Mouse (Mus musculus) lung, adult 2 months (tissue): ENCODE measurements around the gene Elobl. TPM values are rescaled to one million over a fixed set of nuclear protein-coding genes. Genes with fewer than 3 reads are reported as not detected.

ENCODE experiments used
- DNase-seq: peaks from one replicate; pipeline ENCODE4 v3.0.0; 2022
- H3K4me1 ChIP-seq: fragments of 200-500 bp; 2 replicates; pipeline ENCODE4 v1.6.1; 2011; ENCODE audit warnings: low read length; ENCODE audit not compliant: control insufficient read depth, insufficient read depth
- H3K4me3 ChIP-seq: fragments of 200-500 bp; replicated peaks from 2 replicates; pipeline ENCODE3; 2011; ENCODE audit warnings: low read depth, mild to moderate bottlenecking, control low read depth, low read length; ENCODE audit errors: extremely low read depth
- CTCF ChIP-seq: fragments of 200-500 bp; IDR thresholded peaks from 2 replicates; pipeline ENCODE4 v1.5.1; 2011; ENCODE audit warnings: mild to moderate bottlenecking, low read length, control low read depth; ENCODE audit not compliant: insufficient read depth
- POLR2A ChIP-seq: fragments of 200-500 bp; IDR thresholded peaks from 2 replicates; pipeline ENCODE4 v1.6.1; 2011; ENCODE audit warnings: low read depth, mild to moderate bottlenecking, control low read depth, low read length, borderline replicate concordance; ENCODE audit errors: extremely low read depth
- WGBS: fragments of 180-500 bp; shearing (Covaris S2); methylation state at CpG from one replicate; pipeline ENCODE4 v1.1.7; 2018; 5-methylcytosine and 5-hydroxymethylcytosine counted together
- polyA plus RNA-seq: library from polyadenylated mRNA; depleted of rRNA; stranded (reverse); fragments of >200 nt; gene quantifications from 2 replicates; pipeline ENCODE4 v1.2.3, GENCODE M21; 2012

Elobl gene
- polyA plus RNA-seq, 1 experiment = 1.3 TPM

GRCm38 (mm10) chr11:88958851-88959250, 7.9 kb downstream of the Elobl start:
- TF ChIP-seq CTCF (no peak), POLR2A (no peak)
- DNase-seq = no peak
- Histone ChIP-seq H3K4me3 (no peak overlapping the region), H3K4me1 (no peaks in the 10 kb centered on the region)
- 60% methylated on average over 3 of the region's 3 CpGs for WGBS

GRCm38 (mm10) chr11:88955217-88955969, 11.3 kb downstream of the Elobl start, which contains the start of gene Scpep1:
Scpep1 (minus strand) TSS chr11:88955465.
- 3% methylated on average over 34 of the region's 34 CpGs for WGBS
- TF ChIP-seq CTCF (peak; percentile 55), POLR2A (peak; percentile 70; the same call in 1 of the 2 replicates)
- DNase-seq = peak; percentile 97

GRCm38 (mm10) chr11:88954803-88955202, 11.9 kb downstream of the Elobl start:
- no peaks in the 10 kb centered on the region for H3K4me1 ChIP-seq
- peak overlapping the region; percentile 37 for H3K4me3 ChIP-seq
- DNase-seq = no peak
- WGBS = under 1% methylated on average over 4 of the region's 4 CpGs
- TF ChIP-seq CTCF (no peak), POLR2A (no peak)

More at GRCm38 (mm10) chr11:88955217-88955969, 11.3 kb downstream of the Elobl start, which contains the start of gene Scpep1:
- peak within 1 kb of the TSS; percentile 92 for H3K4me3 ChIP-seq
- no peaks in the 10 kb centered on the region for H3K4me1 ChIP-seq

- DNase-seq = no peak
- 94% methylated on average over 3 of the region's 3 CpGs for WGBS
- TF ChIP-seq CTCF (no peak), POLR2A (no peak)
- H3K4me1 ChIP-seq = no peaks in the 10 kb centered on the region
- no peak overlapping the region for H3K4me3 ChIP-seq
Measured at GRCm38 (mm10) chr11:88953582-88953981, 13.1 kb downstream of the Elobl start.

DNA sequence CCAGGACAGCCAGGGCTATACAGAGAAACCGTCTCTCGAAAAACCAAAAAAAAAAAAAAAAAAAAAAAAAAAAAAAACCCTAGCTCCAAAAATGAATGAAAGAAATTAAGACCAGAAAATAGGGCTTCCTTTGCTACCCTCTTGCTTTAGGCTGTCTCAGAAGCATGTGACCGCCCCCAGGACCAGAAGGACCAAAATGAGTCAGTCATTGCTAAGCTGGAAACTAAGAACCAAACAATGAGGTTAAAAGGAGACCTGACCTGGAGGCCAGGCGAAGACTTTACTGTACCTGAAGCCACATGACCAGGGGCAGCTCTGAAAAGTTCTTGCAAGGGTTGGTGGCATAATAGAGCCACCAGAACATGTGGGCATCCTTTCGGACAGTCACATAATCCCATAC, 14.6 kb downstream of the Elobl start:
- 92% methylated on average over 5 of the region's 5 CpGs for WGBS
- H3K4me1 ChIP-seq = no peaks in the 10 kb centered on the region
- DNase-seq = no peak
- TF ChIP-seq POLR2A = no peak
- TF ChIP-seq CTCF = no peak
- H3K4me3 ChIP-seq = no peak overlapping the region

DNA sequence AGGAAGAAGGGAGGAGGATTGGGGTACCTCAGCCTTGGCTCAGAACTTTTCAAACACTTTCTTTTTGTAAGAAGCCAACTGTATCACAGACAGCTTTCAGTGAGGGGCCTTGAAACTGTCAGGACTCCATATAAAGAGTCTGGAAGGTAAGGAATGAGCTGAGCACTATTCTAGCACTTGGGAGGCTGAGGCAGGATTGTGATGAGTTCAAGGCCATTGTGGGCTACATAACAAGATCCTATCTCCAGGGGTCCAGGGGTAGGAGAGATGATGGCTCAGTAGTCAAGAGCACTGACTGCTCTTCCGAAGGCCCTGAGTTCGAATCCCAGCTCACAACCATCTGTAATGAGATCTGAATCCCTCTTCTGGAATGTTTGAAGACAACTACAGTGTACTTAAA, 15.2 kb downstream of the Elobl start:
- H3K4me1 ChIP-seq = no peaks in the 10 kb centered on the region
- 97% methylated on average over 2 of the region's 2 CpGs for WGBS
- DNase-seq = no peak

DNA sequence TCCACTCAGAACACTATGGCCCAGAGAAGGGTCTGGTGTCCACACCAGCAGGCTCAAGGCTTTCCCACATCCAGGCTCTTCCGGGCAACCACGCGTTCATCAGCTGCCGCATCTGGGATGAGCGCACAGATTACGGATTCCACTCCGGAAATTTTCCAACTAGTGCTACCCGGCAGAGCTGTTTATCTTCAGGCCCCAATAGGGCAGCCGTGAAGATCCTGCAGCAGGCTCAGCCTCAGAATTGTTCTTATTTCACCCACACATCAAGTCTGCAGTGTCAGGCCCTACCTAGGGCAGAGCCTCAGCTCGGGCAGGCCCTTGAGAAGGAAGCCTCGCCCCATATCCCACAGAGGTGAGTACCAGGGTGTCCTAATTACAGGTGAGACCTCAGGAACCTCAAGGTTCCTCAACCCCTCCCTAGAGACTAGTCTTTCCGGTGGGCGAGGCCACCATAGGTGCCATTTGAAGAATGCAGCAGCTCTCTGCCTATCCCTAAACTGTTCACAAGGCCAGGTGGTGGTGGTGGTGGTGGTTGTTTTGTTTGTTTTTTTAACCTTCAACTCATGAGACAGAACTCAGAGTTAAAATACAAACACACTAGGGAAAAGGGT, 16.0 kb downstream of the Elobl start:
- TF ChIP-seq POLR2A = no peak
- TF ChIP-seq CTCF = no peak
- DNase-seq = no peak
- 80% methylated on average over 13 of the region's 13 CpGs for WGBS
- H3K4me3 ChIP-seq = no peak overlapping the region
- no peaks in the 10 kb centered on the region for H3K4me1 ChIP-seq

More for the DNA sequence above, 15.2 kb downstream of the Elobl start:
- H3K4me3 ChIP-seq = no peak overlapping the region
- TF ChIP-seq POLR2A (no peak), CTCF (no peak)

GRCm38 (mm10) chr11:88949802-88950639, 16.7 kb downstream of the Elobl start:
- Histone ChIP-seq H3K4me3 (no peak overlapping the region), H3K4me1 (no peaks in the 10 kb centered on the region)
- TF ChIP-seq CTCF (no peak), POLR2A (no peak)
- WGBS = 78% methylated on average over 8 of the region's 8 CpGs
- DNase-seq = no peak

DNA sequence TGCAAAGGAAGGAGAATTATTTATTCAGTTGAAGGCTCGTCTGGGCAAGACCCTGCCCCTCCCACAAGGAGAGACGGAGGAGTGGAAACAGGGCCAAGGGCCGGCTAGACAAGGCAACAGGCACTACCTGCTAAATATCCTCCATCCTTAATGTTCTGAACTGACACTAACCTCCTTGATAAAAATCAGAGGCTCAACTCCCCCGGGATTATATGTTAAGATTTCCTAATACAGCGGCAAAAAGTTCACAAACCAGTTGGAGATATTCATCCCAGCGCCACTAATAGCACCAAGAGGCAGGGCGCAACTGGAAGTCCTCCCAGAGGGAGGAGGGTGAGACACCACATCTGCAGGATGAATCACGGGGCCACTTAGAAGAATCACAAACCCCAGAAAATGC, 17.8 kb downstream of the Elobl start:
- DNase-seq = no peak
- Histone ChIP-seq H3K4me1 (no peaks in the 10 kb centered on the region), H3K4me3 (no peak overlapping the region)
- 76% methylated on average over 8 of the region's 8 CpGs for WGBS
- TF ChIP-seq POLR2A (no peak), CTCF (no peak)
